Mouse (Mus musculus) left cerebral cortex, postnatal 10 days (tissue): ENCODE data around the gene Arl5c. TPM values are rescaled to one million over a fixed set of nuclear protein-coding genes. Genes with fewer than 3 reads are reported as not detected.

Experiments
- DNase-seq, 2 experiments: peaks; one replicate each; pipeline ENCODE4 v3.0.0; 2021 to 2022; ENCODE audit warnings: low spot score in 2 of 2, mixed read lengths in 1 of 2; ENCODE audit errors: extremely low spot score in 1 of 2
- intact Hi-C: fragments of 180-260 bp; cut with DNase I; formaldehyde crosslinking; loops from one replicate; pipeline ENCODE4 v1.15.1; 2025
- total RNA-seq, 2 experiments: library from RNA; stranded (reverse); gene quantifications; 2 replicates each; pipeline ENCODE4 v1.2.3; 2021

Arl5c gene
- 1 to 10 TPM; 2.6 to 3.7 TPM for total RNA-seq

- intact Hi-C loops = no loop called here
- DNase-seq = peak in 1 of 2 experiments; percentile 75
Measured at GRCm38 (mm10) chr11:97995564-97996288, at the start of gene Arl5c. TSS of gene Arl5c (minus strand) at chr11:97996181.

GRCm38 (mm10) chr11:98045596-98045995 is 49.6 kb upstream of the Arl5c start:
- intact Hi-C loops = no loop called here
- no peak for DNase-seq

GRCm38 (mm10) chr11:98044074-98044473 is 48.1 kb upstream of the Arl5c start:
- no peak for DNase-seq
- intact Hi-C loops = no loop called here

- intact Hi-C loops = no loop called here
- no peak for DNase-seq
Measured at GRCm38 (mm10) chr11:98042741-98043140, 46.8 kb upstream of the Arl5c start.

GRCm38 (mm10) chr11:98040975-98041374 is 45.0 kb upstream of the Arl5c start:
- DNase-seq = no peak
- intact Hi-C loops = no loop called here

- DNase-seq = peak in 1 of 2 experiments; percentile 64
- intact Hi-C loops = loop anchor here (10.0 kb wide), 1 partner anchor 167 kb away; the partner anchor contains the start of gene Cdk12
Measured at GRCm38 (mm10) chr11:98037871-98038270, 41.9 kb upstream of the Arl5c start.

GRCm38 (mm10) chr11:98035977-98036377 is 40.0 kb upstream of the Arl5c start:
- intact Hi-C loops = loop anchor here (10.0 kb wide), 1 partner anchor 169 kb away; the partner anchor contains the start of gene Cdk12

GRCm38 (mm10) chr11:98034840-98035239 is 38.9 kb upstream of the Arl5c start:
- DNase-seq = peak in 1 of 2 experiments; percentile 62
- intact Hi-C loops = loop anchor here (10.0 kb wide), 1 partner anchor 170 kb away; the partner anchor contains the start of gene Cdk12

More at GRCm38 (mm10) chr11:98035977-98036377, 40.0 kb upstream of the Arl5c start:
- peak in 1 of 2 experiments; percentile 80 for DNase-seq

GRCm38 (mm10) chr11:98034061-98034460 is 38.1 kb upstream of the Arl5c start:
- no peak for DNase-seq
- intact Hi-C loops = loop anchor here (10.0 kb wide), 1 partner anchor 171 kb away; the partner anchor contains the start of gene Cdk12

- intact Hi-C loops = loop anchor here (2.0 to 10.0 kb wide), 2 partner anchors 43 to 173 kb away; partner anchors contain the start of gene Cdk12
- peak; percentile 76 to 81 for DNase-seq
Measured at GRCm38 (mm10) chr11:98031443-98031770, 35.4 kb upstream of the Arl5c start.

GRCm38 (mm10) chr11:98030701-98031442 is 34.9 kb upstream of the Arl5c start:
- intact Hi-C loops = loop anchor here (2.0 to 10.0 kb wide), 2 partner anchors 44 to 174 kb away; partner anchors contain the start of gene Cdk12
- no peak for DNase-seq

- intact Hi-C loops = no loop called here
- DNase-seq = no peak
Measured at GRCm38 (mm10) chr11:98027785-98028184, 31.8 kb upstream of the Arl5c start.

GRCm38 (mm10) chr11:98027297-98027688 is 31.3 kb upstream of the Arl5c start:
- DNase-seq = no peak
- intact Hi-C loops = no loop called here

GRCm38 (mm10) chr11:98026570-98027296 is 30.8 kb upstream of the Arl5c start, which contains the start of gene Rpl19:
TSS of gene Rpl19 (plus strand) at chr11:98026710.
- DNase-seq = peak; percentile 92 to 95
- intact Hi-C loops = no loop called here

- intact Hi-C loops = no loop called here
- no peak for DNase-seq
Measured at GRCm38 (mm10) chr11:98026248-98026569, 30.2 kb upstream of the Arl5c start.

GRCm38 (mm10) chr11:98024516-98024915 is 28.5 kb upstream of the Arl5c start:
- intact Hi-C loops = no loop called here
- no peak for DNase-seq

- intact Hi-C loops = no loop called here
Measured at GRCm38 (mm10) chr11:98022555-98023371, 26.8 kb upstream of the Arl5c start, which contains the start of gene Cacnb1. TSS of gene Cacnb1 (minus strand) at chr11:98023034.

GRCm38 (mm10) chr11:98022253-98022554 is 26.2 kb upstream of the Arl5c start:
- intact Hi-C loops = no loop called here
- DNase-seq = no peak

More at GRCm38 (mm10) chr11:98022555-98023371, 26.8 kb upstream of the Arl5c start, which contains the start of gene Cacnb1:
- peak in 1 of 2 experiments; percentile 85 for DNase-seq
